Mouse (Mus musculus) olfactory bulb, adult 2 months (tissue): ENCODE data around the gene Mettl25.

Source experiments
- CTCF ChIP-seq: fragments of 200-500 bp; IDR thresholded peaks from 2 replicates; pipeline ENCODE4 v1.5.1; 2012; ENCODE audit warnings: low read depth, mild to moderate bottlenecking, low read length, moderate library complexity; ENCODE audit not compliant: insufficient read depth
- POLR2A ChIP-seq: fragments of 200-500 bp; IDR thresholded peaks from 2 replicates; pipeline ENCODE4 v1.6.1; 2012; ENCODE audit warnings: mild to moderate bottlenecking, low read depth, low read length, moderate library complexity; ENCODE audit not compliant: insufficient read depth

DNA sequence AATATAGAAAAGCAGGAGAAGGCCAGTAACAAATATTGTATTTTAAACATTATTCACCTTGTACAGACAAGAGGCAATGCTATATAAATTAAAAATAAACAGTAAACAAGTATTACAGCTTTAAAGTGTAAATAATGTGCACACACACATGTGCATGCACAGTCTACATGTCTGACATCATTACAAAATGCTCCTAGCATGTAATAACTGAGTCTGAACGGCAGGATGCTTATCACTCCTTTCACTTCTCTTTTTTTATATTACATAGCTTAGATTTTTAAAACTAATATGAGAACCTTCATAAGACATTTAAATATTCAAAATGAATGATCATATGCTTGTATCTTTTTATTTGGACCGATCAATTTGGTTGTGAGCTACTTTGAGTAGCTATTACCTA lies 77.2 kb downstream of the Mettl25 start:
- TF ChIP-seq POLR2A (no peak), CTCF (no peak)
